In genomic region chr10:80374063-80374462, GRCm38 (mm10) we compare ENCODE assay signal across 7 mouse cellular contexts. TPM values are rescaled to one million over a fixed set of nuclear protein-coding genes. Genes with fewer than 3 reads are reported as not detected.
DNase-seq lines count a peak whose midpoint lies in the region; ATAC-seq lines count a peak whose summit lies in the region.

No protein-coding gene starts in this region.

- DNase-seq in monocyte, adult 2 months (ENCODE audit: low read depth in 1 of 2, low spot score in 2 of 2) = peak; percentile 45 to 60
- peak; percentile 70 to 76 for DNase-seq in adrenal gland, adult 18-20 months (ENCODE audit: low spot score in 2 of 2)
- peak; percentile 91 to 92 for DNase-seq in cerebellum, postnatal 14 days
- peak; percentile 81 for DNase-seq in induced T-regulatory cell, adult 2 months (ENCODE audit: low read depth)
- DNase-seq in lung, adult 18-20 months = peak; percentile 78 to 84
- DNase-seq in spleen, postnatal 4 days (ENCODE audit: low spot score in 2 of 2) = peak; percentile 83 to 90

- no peak for ATAC-seq in monocyte, adult 5-6 weeks (replicated peaks; ENCODE audit: insufficient number of reproducible peaks, low FRiP score, low TSS enrichment, poor library complexity, severe bottlenecking)

RNA-seq across cellular contexts. Expression of gene Mex3d, which starts 13.4 kb away (rescaled TPM):
- 4.1 to 5.3 TPM (median 5.2 TPM) in 3 replicates for total RNA-seq in monocyte, adult 5-6 weeks (2017)
- total RNA-seq in adrenal gland, adult 18-20 months (2021) = 10 to 100 TPM; 16.6 to 18.0 TPM

RNA-seq across cellular contexts. Expression of gene Plk5, which starts 17.8 kb away (rescaled TPM):
- total RNA-seq in monocyte, adult 5-6 weeks (2017) = not detected in 3 replicates
- under 1 TPM; 0.19 to 0.27 TPM for total RNA-seq in adrenal gland, adult 18-20 months (2021)

RNA-seq across cellular contexts. Expression of gene Mbd3, which starts 25.3 kb away (rescaled TPM):
- total RNA-seq in monocyte, adult 5-6 weeks (2017) = 11.4 to 34.6 TPM (median 18.6 TPM) in 3 replicates
- 100 to 1,000 TPM; 137 to 157 TPM for total RNA-seq in adrenal gland, adult 18-20 months (2021)

RNA-seq across cellular contexts. Expression of gene Adamtsl5, which starts 25.9 kb away (rescaled TPM):
- total RNA-seq in monocyte, adult 5-6 weeks (2017) = 0.10 to 0.43 TPM in 2 of 3 replicates, not detected in the other
- 10 to 100 TPM in 1 of 2 experiments, 1 to 10 TPM in 1; 5.1 to 11.5 TPM for total RNA-seq in adrenal gland, adult 18-20 months (2021)

RNA-seq across cellular contexts. Expression of gene Uqcr11, which starts 32.6 kb away (rescaled TPM):
- total RNA-seq in monocyte, adult 5-6 weeks (2017) = 56.9 to 82.5 TPM (median 76.8 TPM) in 3 replicates
- 1,000 to 10,000 TPM in 1 of 2 experiments, 100 to 1,000 TPM in 1; 797 to 1,071 TPM for total RNA-seq in adrenal gland, adult 18-20 months (2021)
